Mouse (Mus musculus): ENCODE measurements around the gene Plcxd1. TPM values are rescaled to one million over a fixed set of nuclear protein-coding genes. Genes with fewer than 3 reads are reported as not detected.
"Not testable (repeated sequence)": the region's sequence is repeated elsewhere in the genome, so short reads cannot be mapped to it uniquely, and the experiment has no call there.

The Plcxd1 gene
- polyA plus RNA-seq (2015; fragmentation: Nextera tagmentation; extraction: Ambion mirVana), result 2.5 and 3.2 TPM in 2 replicates

DNA sequence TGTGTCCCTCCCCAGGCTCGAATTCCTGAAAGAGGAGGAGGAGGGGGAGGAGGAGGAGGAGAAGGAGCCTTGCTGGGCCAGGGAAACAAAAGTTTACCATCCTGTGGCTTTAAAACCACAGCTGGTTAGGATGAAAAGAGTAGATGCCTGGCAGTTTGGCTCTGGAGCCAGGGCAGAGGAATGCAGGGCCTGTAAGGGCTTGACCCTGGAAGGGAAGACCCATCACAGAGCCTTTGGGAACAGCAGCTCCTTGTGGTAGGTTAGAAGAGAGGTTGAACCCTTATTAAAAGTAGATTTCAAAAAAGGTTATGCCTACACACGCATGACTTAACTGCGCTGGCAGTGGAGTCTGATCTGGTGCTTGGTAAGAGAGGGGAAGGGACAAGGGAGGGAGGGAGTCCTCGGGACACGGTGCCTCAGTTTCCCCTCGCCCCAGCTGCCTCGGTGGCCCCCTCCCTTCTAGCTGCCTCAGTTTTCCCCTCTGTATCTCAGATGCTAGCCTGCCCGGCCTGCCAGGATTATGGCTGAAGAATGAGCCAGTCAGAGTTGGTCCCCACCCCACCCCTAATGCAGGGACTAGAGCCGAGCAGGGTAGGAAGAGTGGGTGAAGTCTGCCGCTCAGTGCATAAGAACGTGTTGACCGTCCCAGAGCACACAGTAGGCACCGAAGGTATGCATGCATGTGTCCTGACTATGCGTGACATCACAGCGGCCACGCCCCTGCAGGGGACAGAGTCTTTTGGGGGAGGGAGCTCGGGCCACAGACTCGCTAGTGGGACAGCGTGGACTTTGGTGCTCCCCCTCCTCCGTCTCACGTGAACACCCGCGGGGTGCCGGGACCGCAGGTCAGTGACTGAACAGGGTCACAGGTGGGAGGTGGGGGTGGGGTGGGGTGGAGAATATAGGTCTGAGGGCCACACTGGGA is at the start of gene Plcxd1:
TSS of gene Plcxd1 (plus strand) at position 314 of the 925 bp plus-strand sequence.
- Histone ChIP-seq H3K27me3 (peaks cover 6% of the 10 kb centered on the region), H3K4me1 (replicated peaks) (peaks cover 23% of the 10 kb centered on the region), H3K36me3 (peaks cover 28% of the 10 kb centered on the region), H3K4me2 (peak within 1 kb of the TSS; percentile 63), H3K4me3 (peak within 1 kb of the TSS; percentile 37; the same call in 1 of the 2 replicates), H3K9ac (peak within 1 kb of the TSS; percentile 61), H3K27ac (no peak within 1 kb of the TSS), H3K9me3 (no peaks in the 10 kb centered on the region)
- ATAC-seq (ENCODE audit: low FRiP score), result peak; percentile 8; the same call in 1 of the 2 replicates
- WGBS, result 5% methylated on average over 25 of the region's 25 CpGs

DNA sequence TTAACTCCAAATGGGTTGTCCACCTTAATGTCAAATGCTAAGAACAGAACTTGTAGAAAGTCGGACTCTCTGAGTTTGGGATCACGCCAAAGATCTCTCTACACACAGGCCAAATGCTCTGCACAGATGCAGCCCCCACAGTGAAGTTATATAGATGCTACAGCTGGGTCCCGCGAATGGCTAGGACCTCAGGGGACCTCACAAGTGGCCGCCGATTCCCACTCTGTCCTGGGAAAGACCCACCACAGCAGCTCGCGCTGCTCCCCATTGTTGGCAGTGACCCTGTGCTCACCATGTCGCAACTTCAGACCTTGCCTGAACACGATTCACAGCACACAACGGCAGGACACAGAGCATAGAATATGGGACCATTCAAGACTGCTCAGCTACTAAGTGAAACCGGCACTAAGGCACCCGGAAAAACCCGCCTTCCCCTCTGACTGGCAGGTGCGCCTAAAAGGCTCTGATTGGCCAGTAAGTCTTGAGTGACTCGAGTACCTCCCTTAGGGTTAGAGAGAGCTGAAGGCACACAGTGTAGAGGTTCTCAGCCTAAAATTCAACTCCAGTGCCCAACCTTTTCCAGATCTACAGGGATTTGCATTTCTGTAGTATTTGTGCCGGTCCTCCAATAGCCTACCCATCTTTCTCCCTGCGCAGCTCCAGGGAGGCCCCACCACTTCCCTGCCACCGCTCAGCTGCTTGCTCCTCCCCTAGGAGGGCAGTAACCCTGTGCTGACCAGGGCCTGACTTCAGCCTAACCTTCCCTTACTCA is 41.9 kb upstream of the Plcxd1 start:
- Histone ChIP-seq H3K9ac (peak overlapping the region; percentile 69), H3K36me3 (no peaks in the 10 kb centered on the region), H3K4me2 (peak overlapping the region; percentile 58), H3K4me3 (peak overlapping the region; percentile 55), H3K27ac (peak overlapping the region; percentile 55), H3K9me3 (0 out of 2 replicates have a peak, but pooled peaks cover 8% of the 10 kb centered on the region), H3K27me3 (no peaks in the 10 kb centered on the region), H3K4me1 (replicated peaks) (no peaks in the 10 kb centered on the region)
- WGBS, result 2% methylated on average over 19 of the region's 19 CpGs
- ATAC-seq (ENCODE audit: low FRiP score), result peak; percentile 99

DNA sequence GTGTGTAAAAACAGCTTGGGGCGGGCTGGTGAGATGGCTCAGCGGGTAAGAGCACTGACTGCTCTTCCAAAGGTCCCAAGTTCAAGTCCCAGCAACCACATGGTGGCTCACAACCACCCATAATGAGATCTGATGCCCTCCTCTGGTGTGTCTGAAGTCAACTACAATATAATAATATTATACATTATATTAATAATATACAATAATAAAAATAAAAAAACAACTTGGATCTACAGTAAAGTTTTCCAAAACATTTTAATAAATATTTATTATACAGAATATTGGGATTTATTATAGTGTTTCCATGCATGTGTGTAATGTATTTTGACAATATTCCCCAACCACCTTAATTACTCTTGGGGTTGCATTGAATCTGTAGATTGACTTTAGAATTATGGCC is 27.4 kb upstream of the Plcxd1 start, which contains the start of gene Gm17655:
TSS of gene Gm17655 (minus strand) at position 101 of the 400 bp plus-strand sequence.
- peaks cover 30% of the 10 kb centered on the region for H3K9me3 ChIP-seq
- 95% methylated on average over 2 of the region's 2 CpGs for WGBS
- ATAC-seq (ENCODE audit: low FRiP score), result not testable (repeated sequence)

DNA sequence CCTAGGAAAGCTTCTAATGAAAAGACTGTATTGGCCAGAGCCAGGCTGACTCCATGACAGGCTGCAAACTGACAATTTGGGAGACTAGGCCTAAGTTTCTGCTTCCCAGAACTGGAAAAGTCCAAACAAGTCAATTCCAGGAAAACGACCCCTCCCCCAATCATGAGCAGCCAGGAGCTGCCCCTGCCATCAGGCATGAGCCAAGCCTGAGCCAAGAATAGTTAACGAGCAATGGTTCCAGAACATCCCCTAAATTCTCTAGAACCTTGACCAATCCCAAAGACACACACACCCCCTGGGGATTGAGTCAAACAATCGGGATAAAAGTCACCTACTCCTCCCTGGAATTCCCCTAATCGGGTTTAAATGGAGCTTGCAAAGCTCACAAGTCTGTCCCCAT is 16.8 kb upstream of the Plcxd1 start:
- no peak overlapping the region for H3K4me3 ChIP-seq
- no peaks in the 10 kb centered on the region for H3K27me3 ChIP-seq
- ATAC-seq (ENCODE audit: low FRiP score), result no peak
- WGBS, result 87% methylated on average over 4 of the region's 4 CpGs
- H3K27ac ChIP-seq, result no peak overlapping the region
- H3K4me2 ChIP-seq, result no peak overlapping the region
- peaks cover 27% of the 10 kb centered on the region for H3K9me3 ChIP-seq
- peaks cover 8% of the 10 kb centered on the region; the same call in 1 of the 2 replicates for H3K36me3 ChIP-seq
- no peaks in the 10 kb centered on the region for H3K4me1 ChIP-seq (replicated peaks)
- no peak overlapping the region for H3K9ac ChIP-seq

More for the DNA sequence above, 27.4 kb upstream of the Plcxd1 start, which contains the start of gene Gm17655:
- H3K4me3 ChIP-seq; H3K27me3 ChIP-seq; H3K36me3 ChIP-seq; H3K4me1 ChIP-seq (replicated peaks); H3K27ac ChIP-seq; H3K9ac ChIP-seq; H3K4me2 ChIP-seq: not testable (repeated sequence)

DNA sequence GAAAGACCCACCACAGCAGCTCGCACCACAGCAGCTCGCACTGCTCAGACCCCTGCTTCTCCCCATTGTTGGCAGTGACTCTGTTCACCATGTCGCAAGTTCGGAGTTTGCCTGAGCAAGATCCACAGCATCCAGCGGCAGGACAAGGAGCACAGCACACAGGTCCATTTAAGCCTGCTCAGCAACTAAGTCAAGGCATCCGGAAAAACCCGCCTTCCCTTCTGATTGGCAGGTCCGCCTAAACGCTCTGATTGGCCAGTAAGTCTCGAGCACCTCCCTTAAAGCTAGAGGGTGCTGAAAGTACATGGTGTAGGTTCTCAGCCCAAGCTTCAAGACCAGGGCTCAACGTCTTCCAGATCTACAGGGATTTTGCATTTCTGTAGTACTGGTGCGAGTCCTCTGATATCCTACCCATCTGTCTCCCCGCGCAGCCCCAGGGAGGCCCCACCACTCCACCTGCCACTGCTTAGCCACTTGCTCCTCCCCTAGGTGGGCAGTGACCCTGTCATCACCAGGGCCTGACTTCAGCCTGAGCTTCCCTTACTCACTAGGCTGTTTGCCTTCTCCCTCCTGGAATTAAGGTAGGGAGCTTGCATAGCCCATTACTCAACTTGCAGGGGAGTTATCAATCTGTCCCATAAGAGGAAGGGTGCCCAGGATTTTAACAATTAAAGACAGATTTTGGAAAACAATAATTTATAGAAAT is 13.5 kb upstream of the Plcxd1 start:
- no peaks in the 10 kb centered on the region for H3K27me3 ChIP-seq
- no peaks in the 10 kb centered on the region for H3K36me3 ChIP-seq
- no peak overlapping the region for H3K4me2 ChIP-seq
- peaks cover 4% of the 10 kb centered on the region; the same call in 1 of the 2 replicates for H3K9me3 ChIP-seq
- no peaks in the 10 kb centered on the region for H3K4me1 ChIP-seq (replicated peaks)
- no peak overlapping the region for H3K4me3 ChIP-seq
- WGBS, result 38% methylated on average over 14 of the region's 14 CpGs
- ATAC-seq (ENCODE audit: low FRiP score), result no peak
- H3K9ac ChIP-seq, result no peak overlapping the region
- H3K27ac ChIP-seq, result no peak overlapping the region

DNA sequence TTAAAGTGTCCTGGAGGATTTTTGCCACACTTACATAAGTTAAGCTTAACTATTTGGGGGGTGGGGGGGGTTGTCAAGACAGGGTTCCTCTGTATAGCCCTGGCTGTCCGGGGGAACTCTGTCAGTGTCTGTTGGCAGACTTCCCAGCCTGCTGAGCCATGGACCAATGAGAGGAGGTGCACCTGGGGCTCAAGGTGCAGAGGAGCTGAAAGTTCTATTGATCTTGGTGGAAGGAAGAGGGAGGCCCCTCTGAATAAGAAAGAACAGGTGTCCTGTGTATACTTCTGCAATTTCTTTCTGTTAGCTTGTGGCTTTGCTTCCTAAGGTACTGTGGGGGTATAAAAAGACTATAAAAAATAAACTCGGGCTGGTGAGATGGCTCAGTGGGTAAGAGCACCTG is 8.2 kb upstream of the Plcxd1 start:
- 78% methylated on average over 2 of the region's 2 CpGs for WGBS
- Histone ChIP-seq H3K36me3 (no peaks in the 10 kb centered on the region), H3K27me3 (no peaks in the 10 kb centered on the region), H3K9me3 (no peaks in the 10 kb centered on the region), H3K4me3 (no peak overlapping the region), H3K9ac (no peak overlapping the region), H3K4me1 (replicated peaks) (peaks cover 8% of the 10 kb centered on the region; the same call in 1 of the 2 replicates), H3K4me2 (no peak overlapping the region), H3K27ac (no peak overlapping the region)
- ATAC-seq (ENCODE audit: low FRiP score), result no peak

DNA sequence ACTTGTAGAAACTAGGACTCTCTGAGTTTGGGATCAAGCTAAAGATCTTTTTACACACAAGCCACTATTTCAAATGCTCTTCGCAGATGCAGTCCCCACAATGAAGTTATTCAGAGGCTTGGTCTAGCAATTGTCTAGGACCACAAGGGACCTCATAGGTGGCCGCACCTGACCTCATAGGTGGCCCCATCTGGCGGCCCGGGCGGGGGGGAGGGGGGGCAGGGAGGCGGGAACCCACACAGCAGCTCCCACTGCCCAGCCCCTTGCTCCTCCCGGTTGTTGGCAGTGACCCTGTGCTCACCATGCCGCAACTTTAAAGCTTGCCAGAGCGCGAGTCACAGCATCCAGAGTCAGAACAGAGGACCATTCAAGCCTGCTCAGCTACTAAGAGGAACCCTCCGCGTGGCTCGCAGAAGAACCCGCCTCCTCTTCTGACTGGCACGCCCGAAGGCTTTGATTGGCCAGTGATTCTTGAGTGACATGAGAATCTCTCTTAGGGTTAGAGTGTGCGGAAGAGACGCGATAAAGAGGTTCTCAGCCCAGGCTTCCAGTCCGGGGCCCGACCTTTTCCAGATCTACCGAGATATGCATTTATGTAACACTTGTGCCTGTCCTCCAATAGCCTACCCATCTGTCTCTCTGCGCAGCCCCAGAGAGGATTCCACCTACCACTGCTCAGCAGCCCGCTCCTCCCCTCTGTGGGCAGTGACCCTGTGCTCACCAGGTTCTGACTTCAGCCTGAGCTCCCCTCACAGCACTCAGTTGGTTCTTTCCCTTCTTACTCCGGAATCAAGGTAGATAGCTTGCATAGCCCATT is 5.5 kb upstream of the Plcxd1 start, which contains the start of gene Gm35315:
TSS of gene Gm35315 (minus strand) at position 391 of the 817 bp plus-strand sequence.
- 1% methylated on average over 24 of the region's 25 CpGs for WGBS
- H3K36me3 ChIP-seq, result no peaks in the 10 kb centered on the region
- H3K27ac ChIP-seq, result peak within 1 kb of the TSS; percentile 67
- H3K27me3 ChIP-seq, result no peaks in the 10 kb centered on the region; the same call in 1 of the 2 replicates
- ATAC-seq (ENCODE audit: low FRiP score), result peak; percentile 97
- H3K9ac ChIP-seq, result peak within 1 kb of the TSS; percentile 68
- H3K4me2 ChIP-seq, result peak within 1 kb of the TSS; percentile 70
- peaks cover 8% of the 10 kb centered on the region; the same call in 1 of the 2 replicates for H3K4me1 ChIP-seq (replicated peaks)
- no peaks in the 10 kb centered on the region for H3K9me3 ChIP-seq
- peak within 1 kb of the TSS; percentile 50 for H3K4me3 ChIP-seq

DNA sequence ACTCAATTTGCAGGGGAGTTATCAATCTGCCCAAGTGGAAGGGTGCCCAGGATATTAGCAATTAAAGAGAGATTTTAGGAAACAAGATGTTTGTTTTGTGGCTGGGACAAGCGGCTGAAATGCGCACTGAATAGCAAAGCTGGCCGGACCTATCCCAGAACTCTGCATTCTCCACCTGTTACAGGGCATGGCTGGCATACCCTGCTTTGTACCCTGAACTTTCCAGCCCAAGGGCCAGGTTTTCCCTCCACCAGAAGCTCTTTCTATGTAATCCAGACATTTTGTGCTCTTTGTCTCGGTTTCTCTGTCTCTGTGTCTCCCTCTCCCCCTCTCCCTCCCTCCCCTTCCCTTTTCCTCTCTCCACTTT is 4.9 kb upstream of the Plcxd1 start:
- H3K27ac ChIP-seq, result peak overlapping the region; percentile 55; the same call in 1 of the 2 replicates
- H3K4me1 ChIP-seq (replicated peaks), result peaks cover 8% of the 10 kb centered on the region; the same call in 1 of the 2 replicates
- no peaks in the 10 kb centered on the region for H3K36me3 ChIP-seq
- H3K9me3 ChIP-seq, result no peaks in the 10 kb centered on the region
- H3K9ac ChIP-seq, result peak overlapping the region; percentile 66
- WGBS, result 6% methylated on average over 4 of the region's 4 CpGs
- peak; percentile 19; the same call in 1 of the 2 replicates for ATAC-seq (ENCODE audit: low FRiP score)
- H3K4me3 ChIP-seq, result peak overlapping the region; percentile 50
- peak overlapping the region; percentile 70 for H3K4me2 ChIP-seq
- no peaks in the 10 kb centered on the region; the same call in 1 of the 2 replicates for H3K27me3 ChIP-seq

DNA sequence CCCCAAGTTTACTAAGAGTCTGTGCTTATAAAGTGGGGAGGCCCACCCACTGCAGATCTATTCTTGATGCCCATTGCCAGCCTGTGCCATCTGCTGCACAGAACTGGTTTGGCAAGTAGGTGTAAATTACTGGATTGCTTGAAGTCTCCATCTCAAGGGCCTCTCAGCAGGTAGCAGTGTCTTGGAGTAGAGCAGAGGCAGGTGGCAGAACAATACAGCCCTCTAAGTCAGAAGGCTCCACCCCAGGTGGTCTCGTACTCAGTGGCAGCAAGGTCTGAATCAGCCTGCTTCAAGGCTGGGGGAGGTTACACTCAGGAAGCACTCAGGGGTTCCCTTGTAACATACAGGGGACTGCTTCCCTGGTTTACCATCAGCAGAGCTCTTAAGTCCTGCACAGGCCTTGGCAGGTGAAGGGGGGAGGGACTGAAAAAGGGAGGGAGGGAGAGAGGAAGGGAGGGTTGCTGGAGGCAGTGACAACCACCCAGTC is 735 bp upstream of the Plcxd1 start:
- WGBS, result 26% methylated on average over 1 of the region's 1 CpGs
- Histone ChIP-seq H3K27ac (no peak overlapping the region), H3K36me3 (peaks cover 19% of the 10 kb centered on the region), H3K4me3 (no peak overlapping the region), H3K9me3 (no peaks in the 10 kb centered on the region), H3K4me1 (replicated peaks) (peaks cover 28% of the 10 kb centered on the region), H3K27me3 (peaks cover 6% of the 10 kb centered on the region), H3K9ac (no peak overlapping the region), H3K4me2 (no peak overlapping the region)
- no peak for ATAC-seq (ENCODE audit: low FRiP score)

DNA sequence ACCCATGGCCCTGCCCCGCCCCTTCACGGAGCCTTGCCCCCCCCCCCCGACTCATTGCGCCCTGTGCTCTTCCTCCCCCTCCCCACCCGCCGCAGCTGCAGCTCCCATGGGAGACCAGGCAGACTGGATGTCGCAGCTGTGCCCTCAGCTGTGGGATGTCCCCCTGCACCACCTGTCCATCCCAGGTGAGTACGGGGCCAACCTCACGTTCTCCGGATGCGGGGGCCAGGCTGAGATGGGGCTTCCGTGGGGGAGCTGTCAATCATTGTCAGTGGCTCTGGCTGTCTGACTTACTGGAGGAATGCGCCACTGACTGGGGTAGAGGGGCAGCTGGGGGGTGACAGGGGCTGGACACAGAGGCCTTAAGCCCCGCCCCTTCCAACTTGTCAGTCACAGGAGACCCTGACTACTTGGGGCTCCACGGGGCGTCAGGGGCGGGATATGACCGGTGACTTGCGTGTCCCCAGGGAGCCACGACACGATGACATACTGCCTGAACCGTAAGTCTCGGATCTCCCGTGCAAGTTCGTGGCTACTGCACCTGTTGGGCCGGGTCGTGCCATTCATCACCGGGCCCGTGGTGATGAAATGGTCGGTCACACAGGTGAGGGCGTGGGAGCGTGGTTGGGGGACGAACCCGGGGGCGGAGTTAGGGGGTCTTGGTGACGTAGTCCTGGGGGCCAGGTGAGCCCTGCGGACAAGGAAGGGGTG is 1.3 kb downstream of the Plcxd1 start:
- Histone ChIP-seq H3K9ac (peak overlapping the region; percentile 61), H3K4me3 (peak overlapping the region; percentile 37), H3K27ac (no peak overlapping the region), H3K27me3 (peaks cover 6% of the 10 kb centered on the region), H3K36me3 (peaks cover 40% of the 10 kb centered on the region), H3K9me3 (no peaks in the 10 kb centered on the region), H3K4me2 (peak overlapping the region; percentile 63), H3K4me1 (replicated peaks) (peaks cover 25% of the 10 kb centered on the region)
- peak; percentile 29 for ATAC-seq (ENCODE audit: low FRiP score)
- under 1% methylated on average over 35 of the region's 37 CpGs for WGBS

Measured in hindbrain, embryonic 13.5 days (tissue).